Mouse (Mus musculus) frontal cortex, adult 2 months (tissue): ENCODE measurements at regions not wholly inside any gene's neighbourhood (a gene's known extent, or its start where the extent isn't known, plus 50 kb on each side); places are given as distances from the start of the nearest gene placed in this dataset.
"Not testable (repeated sequence)": the region's sequence is repeated elsewhere in the genome, so short reads cannot be mapped to it uniquely, and the experiment has no call there.

ENCODE experiments used
- DNase-seq, 2 experiments: peaks; one replicate each; pipeline ENCODE4 v3.0.0; 2022; ENCODE audit warnings: low spot score in 1 of 2; ENCODE audit errors: extremely low spot score in 1 of 2

- peak; percentile 14 to 62 for DNase-seq
Observed at GRCm38 (mm10) chr13:10867864-10868263, 507.2 kb upstream of the Chrm3 start.

DNA sequence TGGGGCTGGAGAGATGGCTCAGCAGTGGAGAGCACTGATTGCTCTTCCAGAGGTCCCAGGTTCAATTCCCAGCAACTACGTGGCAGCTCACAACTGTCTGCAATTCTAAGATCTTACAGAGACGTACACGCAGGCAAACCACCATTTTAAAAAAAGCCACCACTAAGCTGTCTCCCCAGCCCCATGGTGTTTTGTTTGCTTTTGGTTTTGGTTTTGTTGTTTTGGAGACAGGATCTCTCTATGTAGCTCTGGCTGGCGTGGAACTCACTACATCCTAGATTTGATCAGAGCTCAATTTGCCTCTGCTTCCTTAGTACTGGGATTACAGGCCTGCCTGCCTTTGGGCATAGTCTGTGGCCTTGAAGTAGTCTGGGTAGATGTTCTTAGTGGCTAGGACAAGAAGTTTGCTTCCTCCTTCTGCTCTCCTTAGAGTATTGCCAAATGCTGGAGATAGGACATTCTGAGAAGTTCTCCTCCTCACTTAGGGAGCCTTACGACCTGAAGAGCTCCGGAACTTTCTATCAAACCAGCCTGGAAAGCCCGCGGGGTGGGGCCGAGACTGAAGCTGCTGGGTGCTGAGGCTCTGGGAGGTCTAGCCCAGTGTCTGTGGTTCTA lies 495.4 kb upstream of the Chrm3 start:
- not testable (repeated sequence) for DNase-seq

GRCm38 (mm10) chr13:10845212-10845611 lies 484.6 kb upstream of the Chrm3 start:
- no peak for DNase-seq

DNA sequence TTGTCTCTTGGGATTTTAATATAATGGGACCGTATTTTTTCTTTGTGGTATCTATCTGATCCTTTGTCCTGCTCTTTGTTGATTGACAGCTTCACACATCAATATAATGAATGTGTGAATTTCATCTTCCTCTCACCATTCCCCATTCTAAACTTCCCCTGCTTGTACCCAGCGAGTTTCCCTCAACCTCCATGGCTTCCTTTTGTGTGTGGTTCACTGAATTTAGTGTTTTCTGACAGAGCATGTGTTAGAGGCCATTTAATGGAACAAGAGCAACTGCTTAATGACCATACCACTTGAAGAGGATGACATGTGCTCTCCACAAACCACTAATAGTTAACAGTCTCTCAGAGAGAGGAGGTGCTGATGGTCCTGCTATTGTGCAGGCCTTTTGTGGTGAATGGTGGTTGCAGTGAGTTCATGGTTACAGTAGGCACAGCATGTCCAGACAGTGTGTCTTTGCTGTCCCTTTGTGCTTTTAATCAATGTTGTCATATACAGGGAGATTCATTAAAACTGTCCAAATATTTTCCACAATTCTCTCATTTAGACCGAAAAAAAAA lies 438.8 kb upstream of the Chrm3 start:
- no peak for DNase-seq
